Mouse (Mus musculus) left cerebral cortex, adult 2 months (tissue): ENCODE results near the gene Zfp598. TPM values are rescaled to one million over a fixed set of nuclear protein-coding genes. Genes with fewer than 3 reads are reported as not detected.

Source experiments
- DNase-seq, 2 experiments: peaks; one replicate each; pipeline ENCODE4 v3.0.0; 2021 to 2022; ENCODE audit warnings: low spot score in 2 of 2, mixed read lengths in 1 of 2; ENCODE audit errors: extremely low spot score in 1 of 2
- H3K27ac ChIP-seq: fragments of 200-600 bp; 2 replicates; pipeline ENCODE4 v1.8.1; 2022
- H3K4me3 ChIP-seq: fragments of 200-600 bp; 2 replicates; pipeline ENCODE4 v1.8.1; 2022
- CTCF ChIP-seq: fragments of 200-600 bp; IDR thresholded peaks from 2 replicates; pipeline ENCODE4 v1.8.1; 2022; ENCODE audit warnings: antibody characterized with exemption, mild to moderate bottlenecking, moderate library complexity
- intact Hi-C: fragments of 180-260 bp; cut with DNase I; formaldehyde crosslinking; loops from one replicate; pipeline ENCODE4 v1.15.1; 2025
- total RNA-seq, 2 experiments: library from RNA; stranded (reverse); gene quantifications; 2 replicates each; pipeline ENCODE4 v1.2.3; 2021

Zfp598 gene
- total RNA-seq, 2 experiments from 2014 or later = 41.6 to 49.0 TPM

GRCm38 (mm10) chr17:24725637-24726390, 56.3 kb downstream of the Zfp598 start:
- Histone ChIP-seq H3K4me3 (no peak overlapping the region), H3K27ac (no peak overlapping the region)
- intact Hi-C loops = no loop called here
- no peak; the same call in 1 of the 2 replicates for TF ChIP-seq CTCF
- no peak for DNase-seq

DNA sequence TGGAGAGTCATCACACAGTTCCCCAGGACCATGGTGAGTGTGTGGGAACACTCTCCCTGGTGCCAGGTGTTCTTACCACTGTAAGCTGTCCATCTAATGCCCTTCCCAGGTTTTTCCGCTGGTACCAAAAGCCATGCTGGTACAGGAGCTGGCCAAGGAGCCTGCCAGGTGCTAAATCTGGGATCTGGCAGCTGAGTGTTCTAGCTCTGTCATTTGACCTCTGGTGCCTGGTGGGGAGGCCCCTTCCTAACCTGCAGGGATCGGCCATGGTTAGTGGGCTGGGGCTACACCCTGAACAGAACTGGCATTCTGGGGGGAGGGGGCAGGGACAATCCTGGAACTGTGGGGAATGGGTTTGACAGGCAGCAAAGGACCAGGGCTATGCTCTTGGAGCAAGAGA, 58.1 kb downstream of the Zfp598 start, which contains the start of gene Rpl3l:
Gene Rpl3l, plus strand, starts transcription at position 203 of the 400 bp plus-strand sequence.
- intact Hi-C loops = no loop called here
- Histone ChIP-seq H3K4me3 (no peak within 1 kb of the TSS), H3K27ac (no peak within 1 kb of the TSS)
- peak in 1 of 2 experiments; percentile 6 for DNase-seq
- no peak for TF ChIP-seq CTCF

GRCm38 (mm10) chr17:24728184-24728583, 58.7 kb downstream of the Zfp598 start:
- no peak overlapping the region for H3K27ac ChIP-seq
- intact Hi-C loops = no loop called here
- H3K4me3 ChIP-seq = no peak overlapping the region
- peak in 1 of 2 experiments; percentile 6 for DNase-seq
- TF ChIP-seq CTCF = no peak

DNA sequence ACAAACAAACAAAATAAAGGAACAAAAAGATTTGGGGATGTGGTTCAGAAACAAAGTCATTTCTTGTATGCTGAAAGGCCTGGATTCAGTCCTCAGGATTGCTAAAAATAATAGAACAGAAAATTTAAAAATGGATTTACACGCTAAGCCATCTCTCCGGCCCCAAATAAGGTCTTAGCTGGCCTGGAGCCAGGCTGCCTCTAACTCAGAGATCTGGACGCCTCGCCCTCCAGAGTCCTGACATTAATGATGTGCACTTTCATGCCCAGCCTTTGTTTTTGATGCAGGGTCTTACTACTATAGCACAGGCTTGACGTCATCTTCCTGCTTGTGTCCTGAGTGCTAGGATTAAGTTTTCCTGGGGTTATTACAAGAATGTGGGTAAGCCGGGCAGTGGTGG, 59.6 kb downstream of the Zfp598 start:
- TF ChIP-seq CTCF = no peak
- Histone ChIP-seq H3K27ac (no peak overlapping the region), H3K4me3 (no peak overlapping the region)
- intact Hi-C loops = no loop called here
- no peak for DNase-seq

GRCm38 (mm10) chr17:24730787-24731186, 61.3 kb downstream of the Zfp598 start:
- intact Hi-C loops = no loop called here
- H3K4me3 ChIP-seq = no peak overlapping the region
- no peak overlapping the region for H3K27ac ChIP-seq
- no peak for TF ChIP-seq CTCF
- DNase-seq = no peak

Other genes with a start within 250 kb of the Zfp598 start
- gene Eci1, start 243.0 kb upstream of the Zfp598 start, total RNA-seq = 10 to 100 TPM; 24.4 to 26.2 TPM
- gene Dnase1l2, start 226.6 kb upstream of the Zfp598 start, total RNA-seq = 10 to 100 TPM in 1 of 2 experiments, 1 to 10 TPM in 1; 6.8 to 14.8 TPM
- 10 to 100 TPM; 37.7 to 41.7 TPM for gene E4f1, start 199.4 kb upstream of the Zfp598 start, total RNA-seq
- 10 to 100 TPM; 65.8 to 69.6 TPM for gene Pgp, start 199.3 kb upstream of the Zfp598 start, total RNA-seq
- 1 to 10 TPM; 1.7 to 1.9 TPM for gene Bricd5, start 195.8 kb upstream of the Zfp598 start, total RNA-seq
- 10 to 100 TPM; 34.5 to 37.1 TPM for gene Mlst8, start 190.6 kb upstream of the Zfp598 start, total RNA-seq
- gene Caskin1, start 181.1 kb upstream of the Zfp598 start, total RNA-seq = 100 to 1,000 TPM; 134 to 144 TPM
- gene Traf7, start 141.7 kb upstream of the Zfp598 start, total RNA-seq = 10 to 100 TPM; 81.3 to 85.3 TPM
- gene Rab26, start 135.5 kb upstream of the Zfp598 start, total RNA-seq = 10 to 100 TPM; 53.6 to 54.1 TPM
- gene Pkd1, start 119.9 kb upstream of the Zfp598 start, total RNA-seq = 10 to 100 TPM; 89.1 to 97.5 TPM
- 100 to 1,000 TPM; 140 to 159 TPM for gene Tsc2, start 37.1 kb upstream of the Zfp598 start, total RNA-seq
- 1 to 10 TPM; 5.5 to 5.7 TPM for gene Nthl1, start 37.0 kb upstream of the Zfp598 start, total RNA-seq
- gene Slc9a3r2, start 19.4 kb upstream of the Zfp598 start, total RNA-seq = 10 to 100 TPM; 50.2 to 51.0 TPM
- gene Npw, start 11.2 kb upstream of the Zfp598 start, total RNA-seq = 1 to 10 TPM in 1 of 2 experiments, under 1 TPM in 1; 0.58 to 1.4 TPM
- 100 to 1,000 TPM; 177 to 188 TPM for gene Syngr3, start 20.3 kb downstream of the Zfp598 start, total RNA-seq
- gene Gfer, start 26.5 kb downstream of the Zfp598 start, total RNA-seq = 10 to 100 TPM; 20.0 to 23.2 TPM
- 1 to 10 TPM; 3.2 to 3.9 TPM for gene Noxo1, start 26.5 kb downstream of the Zfp598 start, total RNA-seq
- gene Tbl3, start 38.0 kb downstream of the Zfp598 start, total RNA-seq = 10 to 100 TPM; 24.7 to 26.4 TPM
- gene Rnf151, start 48.4 kb downstream of the Zfp598 start, total RNA-seq = 1 to 10 TPM in 1 of 2 experiments, not detected in 1; 1.1 TPM
- gene Rps2, start 48.4 kb downstream of the Zfp598 start, total RNA-seq = 100 to 1,000 TPM; 284 to 288 TPM
- gene Ndufb10, start 54.8 kb downstream of the Zfp598 start, total RNA-seq = 100 to 1,000 TPM; 208 to 222 TPM
- under 1 TPM; 0.34 to 0.68 TPM for gene Rpl3l, start 58.1 kb downstream of the Zfp598 start, total RNA-seq
- 10 to 100 TPM; 31.8 to 34.7 TPM for gene Msrb1, start 67.0 kb downstream of the Zfp598 start, total RNA-seq
- gene Hs3st6, start 83.3 kb downstream of the Zfp598 start, total RNA-seq = under 1 TPM; 0.28 to 0.29 TPM
- gene Meiob, start 134.6 kb downstream of the Zfp598 start, total RNA-seq = not detected
- gene Hagh, start 170.5 kb downstream of the Zfp598 start, total RNA-seq = 100 to 1,000 TPM; 129 to 141 TPM
- 10 to 100 TPM; 17.4 to 20.4 TPM for gene Fahd1, start 180.7 kb downstream of the Zfp598 start, total RNA-seq
- gene Igfals, start 196.3 kb downstream of the Zfp598 start, total RNA-seq = not detected
- gene Nubp2, start 216.7 kb downstream of the Zfp598 start, total RNA-seq = 10 to 100 TPM; 30.7 to 32.4 TPM
- 10 to 100 TPM; 58.6 to 63.3 TPM for gene Spsb3, start 217.0 kb downstream of the Zfp598 start, total RNA-seq
- gene Eme2, start 225.4 kb downstream of the Zfp598 start, total RNA-seq = 10 to 100 TPM; 54.8 to 55.2 TPM
- 10 to 100 TPM; 67.6 to 72.1 TPM for gene Mrps34, start 225.4 kb downstream of the Zfp598 start, total RNA-seq
- 10 to 100 TPM; 46.5 to 51.2 TPM for gene Nme3, start 226.8 kb downstream of the Zfp598 start, total RNA-seq